Mouse (Mus musculus): ENCODE measurements at regions not wholly inside any gene's neighbourhood (a gene's known extent, or its start where the extent isn't known, plus 50 kb on each side); places are given as distances from the start of the nearest gene placed in this dataset.
"Not testable (repeated sequence)": the region's sequence is repeated elsewhere in the genome, so short reads cannot be mapped to it uniquely, and the experiment has no call there.

DNA sequence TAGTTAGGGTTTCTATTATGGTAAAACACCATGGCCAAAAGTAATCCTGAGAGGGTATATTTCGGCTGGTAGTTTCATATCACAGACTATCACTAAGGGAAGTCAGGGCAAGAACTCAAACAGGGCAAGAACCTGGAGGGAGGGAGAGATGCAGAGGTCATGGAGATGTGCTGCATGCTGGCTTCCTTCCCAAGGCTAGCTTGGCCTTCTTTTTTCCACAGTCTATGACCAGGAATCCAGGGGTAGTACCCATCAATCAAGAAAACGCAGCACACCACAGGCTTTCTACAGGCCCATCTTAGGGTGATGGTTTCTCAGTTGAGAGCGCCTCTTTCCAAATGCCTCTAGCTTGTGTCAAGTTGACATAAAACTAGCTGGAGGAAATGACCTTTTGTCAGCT is 126.1 kb upstream of the Stt3b start:
- Histone ChIP-seq H3K4me3 (ENCODE audit: control insufficient read depth, insufficient read depth, low read length) (no peak overlapping the region), H3K36me3 (ENCODE audit: control insufficient read depth, insufficient read depth, low read length) (no peaks in the 10 kb centered on the region), H3K4me1 (replicated peaks; ENCODE audit: control insufficient read depth, insufficient read depth, low read length) (peaks cover 2% of the 10 kb centered on the region; the same call in 1 of the 2 replicates), H3K27me3 (ENCODE audit: control insufficient read depth, insufficient read depth, low read length) (no peaks in the 10 kb centered on the region), H3K27ac (ENCODE audit: control insufficient read depth, insufficient read depth, low read length) (no peak overlapping the region)
- 96% methylated on average over 3 of the region's 3 CpGs for WGBS
- no peak for DNase-seq
- TF ChIP-seq POLR2A (IDR thresholded peaks at IDR 0.05; ENCODE audit: control insufficient read depth, extremely low read depth, insufficient read depth, low read length, poor library complexity) (no peak), CTCF (IDR thresholded peaks at IDR 0.05; ENCODE audit: borderline replicate concordance, control insufficient read depth, extremely low read depth, insufficient read depth, low read length, poor library complexity) (no peak)

- not testable (repeated sequence) for H3K36me3 ChIP-seq (ENCODE audit: control insufficient read depth, insufficient read depth, low read length); H3K4me1 ChIP-seq (replicated peaks; ENCODE audit: control insufficient read depth, insufficient read depth, low read length); H3K4me3 ChIP-seq (ENCODE audit: control insufficient read depth, insufficient read depth, low read length); H3K27ac ChIP-seq (ENCODE audit: control insufficient read depth, insufficient read depth, low read length); DNase-seq; H3K27me3 ChIP-seq (ENCODE audit: control insufficient read depth, insufficient read depth, low read length)
- WGBS, result 98% methylated on average over 22 of the region's 22 CpGs
These were observed 128.0 kb upstream of the Stt3b start for GRCm38 (mm10) chr9:115438234-115438633.

- Histone ChIP-seq H3K27me3 (ENCODE audit: control insufficient read depth, insufficient read depth, low read length) (no peaks in the 10 kb centered on the region), H3K4me3 (ENCODE audit: control insufficient read depth, insufficient read depth, low read length) (no peak overlapping the region), H3K36me3 (ENCODE audit: control insufficient read depth, insufficient read depth, low read length) (no peaks in the 10 kb centered on the region), H3K27ac (ENCODE audit: control insufficient read depth, insufficient read depth, low read length) (no peak overlapping the region), H3K4me1 (replicated peaks; ENCODE audit: control insufficient read depth, insufficient read depth, low read length) (no peaks in the 10 kb centered on the region)
- DNase-seq, result no peak
- WGBS, result 37% methylated on average over 11 of the region's 11 CpGs
- no peak for TF ChIP-seq CTCF (IDR thresholded peaks at IDR 0.05; ENCODE audit: borderline replicate concordance, control insufficient read depth, extremely low read depth, insufficient read depth, low read length, poor library complexity)
- TF ChIP-seq POLR2A (IDR thresholded peaks at IDR 0.05; ENCODE audit: control insufficient read depth, extremely low read depth, insufficient read depth, low read length, poor library complexity), result no peak
These were observed 136.5 kb upstream of the Stt3b start for GRCm38 (mm10) chr9:115446681-115447080.

- Histone ChIP-seq H3K4me3 (ENCODE audit: control insufficient read depth, insufficient read depth, low read length) (no peak overlapping the region), H3K27me3 (ENCODE audit: control insufficient read depth, insufficient read depth, low read length) (no peaks in the 10 kb centered on the region), H3K27ac (ENCODE audit: control insufficient read depth, insufficient read depth, low read length) (no peak overlapping the region), H3K4me1 (replicated peaks; ENCODE audit: control insufficient read depth, insufficient read depth, low read length) (no peaks in the 10 kb centered on the region), H3K36me3 (ENCODE audit: control insufficient read depth, insufficient read depth, low read length) (no peaks in the 10 kb centered on the region)
- WGBS, result 92% methylated on average over 5 of the region's 5 CpGs
- TF ChIP-seq POLR2A (IDR thresholded peaks at IDR 0.05; ENCODE audit: control insufficient read depth, extremely low read depth, insufficient read depth, low read length, poor library complexity) (no peak), CTCF (IDR thresholded peaks at IDR 0.05; ENCODE audit: borderline replicate concordance, control insufficient read depth, extremely low read depth, insufficient read depth, low read length, poor library complexity) (no peak)
- DNase-seq, result no peak
These were observed 140.6 kb upstream of the Stt3b start for GRCm38 (mm10) chr9:115450741-115451320.

GRCm38 (mm10) chr9:115454771-115455170 is 144.6 kb upstream of the Stt3b start:
- 98% methylated on average over 7 of the region's 7 CpGs for WGBS
- Histone ChIP-seq H3K4me1 (replicated peaks; ENCODE audit: control insufficient read depth, insufficient read depth, low read length) (no peaks in the 10 kb centered on the region), H3K27ac (ENCODE audit: control insufficient read depth, insufficient read depth, low read length) (no peak overlapping the region), H3K4me3 (ENCODE audit: control insufficient read depth, insufficient read depth, low read length) (no peak overlapping the region), H3K36me3 (ENCODE audit: control insufficient read depth, insufficient read depth, low read length) (no peaks in the 10 kb centered on the region), H3K27me3 (ENCODE audit: control insufficient read depth, insufficient read depth, low read length) (no peaks in the 10 kb centered on the region)
- no peak for DNase-seq
- TF ChIP-seq CTCF (IDR thresholded peaks at IDR 0.05; ENCODE audit: borderline replicate concordance, control insufficient read depth, extremely low read depth, insufficient read depth, low read length, poor library complexity) (no peak), POLR2A (IDR thresholded peaks at IDR 0.05; ENCODE audit: control insufficient read depth, extremely low read depth, insufficient read depth, low read length, poor library complexity) (no peak)

DNA sequence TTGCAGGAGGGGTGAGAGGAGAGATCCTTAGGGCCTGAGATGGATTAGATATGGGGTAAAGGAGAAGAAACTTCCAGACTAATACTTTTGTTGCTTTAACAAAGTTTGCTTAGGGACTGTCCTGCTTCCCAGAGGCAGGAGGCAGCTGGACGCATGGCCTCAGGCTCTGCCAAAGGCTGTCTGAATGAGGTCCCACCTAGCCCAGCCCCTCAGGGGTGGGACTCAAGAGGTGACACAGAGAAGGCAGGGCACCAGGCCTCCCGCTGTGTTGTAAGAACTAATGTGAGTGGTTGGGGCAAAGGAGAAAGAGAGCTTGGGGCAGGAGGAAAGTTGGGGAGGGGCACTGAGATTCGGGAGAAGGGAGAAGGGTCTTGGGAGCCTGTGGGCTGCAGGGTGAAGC is 145.9 kb upstream of the Stt3b start:
- DNase-seq, result no peak
- WGBS, result 92% methylated on average over 3 of the region's 3 CpGs
- H3K4me1 ChIP-seq (replicated peaks; ENCODE audit: control insufficient read depth, insufficient read depth, low read length), result no peaks in the 10 kb centered on the region
- no peaks in the 10 kb centered on the region for H3K27me3 ChIP-seq (ENCODE audit: control insufficient read depth, insufficient read depth, low read length)
- TF ChIP-seq POLR2A (IDR thresholded peaks at IDR 0.05; ENCODE audit: control insufficient read depth, extremely low read depth, insufficient read depth, low read length, poor library complexity), result no peak
- no peak for TF ChIP-seq CTCF (IDR thresholded peaks at IDR 0.05; ENCODE audit: borderline replicate concordance, control insufficient read depth, extremely low read depth, insufficient read depth, low read length, poor library complexity)
- no peaks in the 10 kb centered on the region for H3K36me3 ChIP-seq (ENCODE audit: control insufficient read depth, insufficient read depth, low read length)
- no peak overlapping the region for H3K27ac ChIP-seq (ENCODE audit: control insufficient read depth, insufficient read depth, low read length)
- no peak overlapping the region for H3K4me3 ChIP-seq (ENCODE audit: control insufficient read depth, insufficient read depth, low read length)

DNA sequence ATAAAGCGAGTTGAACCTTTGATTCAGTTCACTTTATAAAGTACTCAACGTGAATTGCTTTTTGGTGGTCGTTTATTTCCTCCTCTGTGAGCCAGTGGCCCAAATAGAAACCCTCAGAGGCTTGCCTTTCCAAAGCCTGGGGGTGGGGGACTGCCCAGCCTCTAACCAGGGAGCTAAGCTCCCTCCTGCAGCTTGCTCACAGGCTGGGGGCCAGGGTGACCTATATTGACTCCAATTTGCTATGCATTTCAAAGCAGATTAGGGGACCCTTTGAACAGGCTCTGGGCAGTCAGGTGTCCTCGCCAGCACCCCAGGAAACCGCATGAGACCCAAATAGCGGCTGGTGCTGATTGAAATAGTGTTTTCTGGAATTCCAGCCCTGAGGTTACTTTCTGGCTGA is 146.4 kb upstream of the Stt3b start:
- no peaks in the 10 kb centered on the region for H3K4me1 ChIP-seq (replicated peaks; ENCODE audit: control insufficient read depth, insufficient read depth, low read length)
- 71% methylated on average over 6 of the region's 6 CpGs for WGBS
- no peak overlapping the region for H3K27ac ChIP-seq (ENCODE audit: control insufficient read depth, insufficient read depth, low read length)
- no peak for TF ChIP-seq POLR2A (IDR thresholded peaks at IDR 0.05; ENCODE audit: control insufficient read depth, extremely low read depth, insufficient read depth, low read length, poor library complexity)
- no peak for TF ChIP-seq CTCF (IDR thresholded peaks at IDR 0.05; ENCODE audit: borderline replicate concordance, control insufficient read depth, extremely low read depth, insufficient read depth, low read length, poor library complexity)
- DNase-seq, result no peak
- no peaks in the 10 kb centered on the region for H3K36me3 ChIP-seq (ENCODE audit: control insufficient read depth, insufficient read depth, low read length)
- H3K4me3 ChIP-seq (ENCODE audit: control insufficient read depth, insufficient read depth, low read length), result no peak overlapping the region
- no peaks in the 10 kb centered on the region for H3K27me3 ChIP-seq (ENCODE audit: control insufficient read depth, insufficient read depth, low read length)
